Mouse (Mus musculus) limb, embryonic 12.5 days (tissue): ENCODE data around the gene Slc16a8. TPM values are rescaled to one million over a fixed set of nuclear protein-coding genes. Genes with fewer than 3 reads are reported as not detected.
"Not testable (repeated sequence)": the region's sequence is repeated elsewhere in the genome, so short reads cannot be mapped to it uniquely, and the experiment has no call there.

Source experiments
- ATAC-seq: fragments of 200-750 bp; cut with Nextera tagmentation; 2 replicates; pipeline ENCODE4 v1.8.0; 2017; ENCODE audit warnings: low read depth, moderate TSS enrichment; ENCODE audit not compliant: insufficient number of reproducible peaks, insufficient read depth, low FRiP score, low TSS enrichment
- H3K27ac ChIP-seq: fragments of 300-500 bp; sonication (generic); 2 replicates; pipeline ENCODE4 v1.5.1; 2016; ENCODE audit warnings: mild to moderate bottlenecking, moderate library complexity
- H3K27me3 ChIP-seq: fragments of 300-500 bp; sonication (generic); 2 replicates; pipeline ENCODE4 v1.6.1; 2016; ENCODE audit warnings: mild to moderate bottlenecking, moderate library complexity
- H3K36me3 ChIP-seq: fragments of 300-500 bp; sonication (generic); 2 replicates; pipeline ENCODE4 v1.6.1; 2016; ENCODE audit warnings: mild to moderate bottlenecking, moderate library complexity
- H3K4me1 ChIP-seq: fragments of 300-500 bp; sonication (generic); replicated peaks from 2 replicates; pipeline ENCODE4 v1.6.1; 2016
- H3K4me2 ChIP-seq: fragments of 300-500 bp; sonication (generic); 2 replicates; pipeline ENCODE4 v1.6.1; 2016; ENCODE audit warnings: mild to moderate bottlenecking, moderate library complexity
- H3K4me3 ChIP-seq: fragments of 300-500 bp; sonication (generic); replicated peaks from 2 replicates; pipeline ENCODE4 v1.5.1; 2016; ENCODE audit warnings: mild to moderate bottlenecking
- H3K9ac ChIP-seq: fragments of 300-500 bp; sonication (generic); replicated peaks from 2 replicates; pipeline ENCODE4 v1.6.1; 2016; ENCODE audit warnings: mild to moderate bottlenecking, moderate library complexity
- H3K9me3 ChIP-seq: fragments of 300-500 bp; sonication (generic); 2 replicates; pipeline ENCODE4 v1.6.1; 2016; ENCODE audit warnings: mild to moderate bottlenecking, moderate library complexity
- WGBS: fragments of 180-500 bp; shearing (Covaris S2); methylation state at CpG from one replicate; pipeline ENCODE4 v1.1.7; 2016; 5-methylcytosine and 5-hydroxymethylcytosine counted together
- polyA plus RNA-seq: library from polyadenylated mRNA; unstranded; fragments of >200 nt; fragmentation: Nextera tagmentation; extraction: Ambion mirVana; gene quantifications from 2 replicates; pipeline ENCODE4 v1.2.1, GENCODE M21; 2016

Slc16a8 gene
- polyA plus RNA-seq, 1 experiment from 2014 or later = 0.30 TPM

DNA sequence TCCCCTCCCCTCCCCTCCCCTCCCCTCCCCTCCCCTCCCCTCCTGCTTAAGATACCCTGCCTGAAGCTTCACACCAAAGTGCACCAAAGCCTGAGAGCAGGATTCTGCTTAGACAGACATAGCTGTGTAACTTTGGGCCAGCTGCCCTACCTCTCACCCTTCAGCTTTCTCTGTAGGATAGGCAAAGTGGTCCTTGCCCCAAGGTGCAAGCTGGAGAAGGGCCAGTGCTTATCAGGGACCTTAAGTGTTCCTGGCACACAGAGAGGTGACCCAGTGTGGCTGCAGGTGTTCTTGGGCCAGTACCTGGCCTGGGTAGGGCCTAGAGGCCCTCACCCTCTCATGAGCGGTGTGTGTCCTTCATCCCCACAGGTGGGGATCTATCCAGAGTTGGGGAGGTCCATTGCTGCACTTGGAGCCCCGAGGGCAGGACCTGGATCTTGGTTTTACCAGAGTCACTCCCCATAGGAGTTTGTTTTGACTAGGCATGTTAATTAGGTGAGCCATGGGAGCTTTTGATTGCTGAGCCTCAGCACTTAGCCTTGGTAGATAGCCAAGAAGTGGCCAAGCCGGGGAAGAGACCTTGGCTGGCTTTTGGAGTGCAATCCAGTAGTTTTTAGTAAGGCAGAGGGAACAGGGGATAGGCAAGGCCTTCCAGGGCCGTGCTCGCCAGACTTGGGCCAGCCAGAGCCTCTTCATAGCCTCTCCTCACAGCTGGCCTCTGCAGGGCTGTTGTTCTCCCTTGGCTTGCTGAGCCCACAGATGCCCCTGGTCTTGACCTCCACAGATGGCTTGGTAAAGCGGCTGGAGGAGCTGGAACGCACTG is 10.3 kb downstream of the Slc16a8 start:
- Histone ChIP-seq H3K4me2 (no peak overlapping the region), H3K36me3 (peaks cover 81% of the 10 kb centered on the region), H3K4me1 (peaks cover 5% of the 10 kb centered on the region; the same call in 1 of the 2 replicates), H3K27ac (0 out of 2 replicates have a peak overlapping the region, but pooled peaks have one; percentile 59), H3K4me3 (no peak overlapping the region), H3K9me3 (no peaks in the 10 kb centered on the region), H3K9ac (0 out of 2 replicates have a peak overlapping the region, but pooled peaks have one; percentile 24), H3K27me3 (no peaks in the 10 kb centered on the region)
- no peak for ATAC-seq
- WGBS = 75% methylated on average over 7 of the region's 7 CpGs

DNA sequence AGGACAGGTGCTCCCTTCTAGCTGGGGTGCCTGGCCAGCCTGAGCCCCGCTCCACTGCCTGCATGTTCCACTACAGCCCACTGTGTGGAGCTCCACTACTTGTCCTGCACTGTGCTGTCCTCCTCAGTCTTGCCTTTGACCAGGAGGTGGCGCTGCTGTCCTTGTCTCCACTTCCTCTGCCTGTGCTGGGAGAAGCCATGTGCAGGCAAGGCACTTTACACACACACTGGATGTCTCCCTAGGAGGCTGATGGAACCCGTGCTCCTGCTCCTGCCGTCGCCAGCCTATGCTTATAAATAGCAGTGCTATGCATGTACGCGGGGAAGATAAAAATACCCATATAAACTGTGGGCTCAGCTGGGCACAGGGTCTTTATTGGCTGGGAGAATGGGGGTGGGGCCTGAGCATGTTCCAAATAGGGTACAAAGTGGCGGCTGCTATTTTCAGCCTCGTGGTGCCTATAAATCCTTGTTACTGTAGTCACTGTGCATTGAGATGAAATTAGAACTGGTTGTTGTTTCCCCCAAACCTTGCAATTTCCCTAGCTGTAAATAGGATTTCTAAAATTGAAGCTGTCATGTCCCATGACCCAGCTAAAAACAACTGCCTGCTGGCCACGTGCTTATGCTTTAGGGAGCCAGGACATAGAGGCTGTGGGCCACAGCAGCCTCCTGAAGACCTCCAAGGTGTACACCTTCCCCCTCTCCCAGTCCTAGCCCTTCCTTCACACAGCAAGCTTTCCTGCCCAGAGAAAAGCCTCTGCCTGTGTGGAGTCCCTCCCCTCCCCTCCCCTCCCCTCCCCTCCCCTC is 11.1 kb downstream of the Slc16a8 start:
- H3K27ac ChIP-seq = peak overlapping the region; percentile 41; the same call in 1 of the 2 replicates
- no peak overlapping the region for H3K9ac ChIP-seq
- H3K4me1 ChIP-seq = peaks cover 5% of the 10 kb centered on the region; the same call in 1 of the 2 replicates
- H3K4me2 ChIP-seq = peak overlapping the region; percentile 11; the same call in 1 of the 2 replicates
- ATAC-seq = peak; percentile 96
- no peaks in the 10 kb centered on the region for H3K9me3 ChIP-seq
- H3K27me3 ChIP-seq = no peaks in the 10 kb centered on the region
- H3K36me3 ChIP-seq = peaks cover 81% of the 10 kb centered on the region
- no peak overlapping the region for H3K4me3 ChIP-seq
- WGBS = 13% methylated on average over 10 of the region's 10 CpGs

DNA sequence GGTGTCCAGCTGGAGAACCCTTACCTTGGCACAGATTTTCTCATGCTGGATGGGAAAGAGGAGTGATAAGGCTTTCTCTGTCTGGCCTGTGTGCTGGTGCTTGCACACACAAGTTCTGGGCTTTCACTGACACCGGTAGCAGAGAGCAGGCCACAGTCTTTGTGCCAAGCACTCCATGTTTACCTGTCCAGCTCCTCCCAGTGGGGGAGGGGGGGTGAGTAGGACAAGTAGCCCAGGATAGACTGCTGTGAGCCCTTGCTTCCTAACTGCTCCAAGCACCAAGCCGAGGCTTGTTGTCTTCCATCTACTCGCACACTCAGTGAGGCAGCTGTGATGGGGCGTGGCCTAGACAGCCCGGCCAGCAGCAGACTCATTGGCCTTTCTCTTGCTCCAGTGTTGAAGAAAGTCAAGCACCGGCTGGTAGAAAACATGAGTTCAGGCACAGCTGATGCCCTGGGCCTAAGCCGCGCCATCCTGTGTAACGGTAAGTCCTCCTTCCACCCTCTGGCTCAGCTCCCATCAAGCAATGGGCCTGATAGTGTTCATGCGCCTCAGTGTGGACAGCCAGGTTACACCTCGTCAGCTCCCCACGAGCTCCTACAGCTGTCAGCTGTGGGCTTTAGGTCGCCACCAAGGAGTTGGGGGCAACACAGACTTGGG is 11.9 kb downstream of the Slc16a8 start:
- peaks cover 81% of the 10 kb centered on the region for H3K36me3 ChIP-seq

DNA sequence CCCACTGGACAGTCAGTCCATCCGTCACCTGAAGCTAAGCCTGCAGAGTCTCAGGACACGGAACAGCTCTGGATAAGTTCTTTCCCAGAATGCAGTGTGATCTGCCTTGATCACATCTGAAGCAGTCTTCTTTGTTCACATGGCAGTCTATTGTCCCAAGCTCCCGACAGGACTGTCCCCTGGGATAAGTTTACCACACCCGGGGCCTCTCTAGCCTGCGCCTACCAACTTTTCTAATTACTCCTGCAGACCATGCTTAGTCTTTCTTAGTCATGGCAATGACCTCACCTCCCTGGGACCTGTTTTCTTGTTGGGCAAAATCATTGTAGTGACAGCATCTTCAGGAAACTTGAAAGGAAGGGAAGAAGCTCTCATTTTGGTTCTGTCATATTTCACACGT is 16.5 kb downstream of the Slc16a8 start:
- no peaks in the 10 kb centered on the region for H3K27me3 ChIP-seq
- H3K27ac ChIP-seq = no peak overlapping the region
- H3K4me2 ChIP-seq = no peak overlapping the region
- peaks cover 88% of the 10 kb centered on the region for H3K36me3 ChIP-seq
- 90% methylated on average over 6 of the region's 6 CpGs for WGBS
- no peaks in the 10 kb centered on the region for H3K9me3 ChIP-seq
- H3K9ac ChIP-seq = no peak overlapping the region
- no peak overlapping the region for H3K4me3 ChIP-seq
- H3K4me1 ChIP-seq = no peaks in the 10 kb centered on the region; the same call in 1 of the 2 replicates
- ATAC-seq = no peak

More for the DNA sequence above, 11.9 kb downstream of the Slc16a8 start:
- H3K4me3 ChIP-seq = no peak overlapping the region
- no peaks in the 10 kb centered on the region for H3K27me3 ChIP-seq
- no peak overlapping the region for H3K4me2 ChIP-seq
- H3K4me1 ChIP-seq = peaks cover 5% of the 10 kb centered on the region; the same call in 1 of the 2 replicates
- WGBS = 77% methylated on average over 13 of the region's 13 CpGs
- no peak overlapping the region for H3K27ac ChIP-seq
- H3K9ac ChIP-seq = no peak overlapping the region
- ATAC-seq = no peak; the same call in 1 of the 2 replicates
- no peaks in the 10 kb centered on the region for H3K9me3 ChIP-seq

DNA sequence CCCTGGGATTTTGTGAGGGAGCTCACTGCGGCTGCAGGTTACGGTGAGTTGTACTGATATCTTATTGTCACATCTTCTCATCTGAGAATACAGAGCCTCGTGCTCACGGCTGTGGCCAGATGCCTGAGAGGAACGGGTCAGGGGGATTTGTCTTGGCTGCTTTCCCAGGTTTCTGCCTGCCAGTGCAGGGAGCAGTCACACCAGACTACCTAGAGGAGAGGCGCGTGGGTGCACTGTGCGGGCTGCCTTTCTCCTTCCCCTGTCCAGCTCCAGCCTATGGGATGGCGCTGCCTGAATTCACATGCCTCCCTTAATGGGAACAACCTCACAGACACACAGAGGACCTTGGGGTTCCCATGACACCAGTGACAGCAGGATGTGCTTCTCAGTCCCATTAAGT is 19.3 kb downstream of the Slc16a8 start:
- ATAC-seq = no peak
- WGBS = 91% methylated on average over 9 of the region's 9 CpGs
- Histone ChIP-seq H3K4me1 (peaks cover 5% of the 10 kb centered on the region; the same call in 1 of the 2 replicates), H3K9ac (no peak overlapping the region), H3K27ac (no peak overlapping the region), H3K36me3 (peaks cover 88% of the 10 kb centered on the region), H3K9me3 (no peaks in the 10 kb centered on the region), H3K4me2 (no peak overlapping the region), H3K4me3 (no peak overlapping the region), H3K27me3 (no peaks in the 10 kb centered on the region)

DNA sequence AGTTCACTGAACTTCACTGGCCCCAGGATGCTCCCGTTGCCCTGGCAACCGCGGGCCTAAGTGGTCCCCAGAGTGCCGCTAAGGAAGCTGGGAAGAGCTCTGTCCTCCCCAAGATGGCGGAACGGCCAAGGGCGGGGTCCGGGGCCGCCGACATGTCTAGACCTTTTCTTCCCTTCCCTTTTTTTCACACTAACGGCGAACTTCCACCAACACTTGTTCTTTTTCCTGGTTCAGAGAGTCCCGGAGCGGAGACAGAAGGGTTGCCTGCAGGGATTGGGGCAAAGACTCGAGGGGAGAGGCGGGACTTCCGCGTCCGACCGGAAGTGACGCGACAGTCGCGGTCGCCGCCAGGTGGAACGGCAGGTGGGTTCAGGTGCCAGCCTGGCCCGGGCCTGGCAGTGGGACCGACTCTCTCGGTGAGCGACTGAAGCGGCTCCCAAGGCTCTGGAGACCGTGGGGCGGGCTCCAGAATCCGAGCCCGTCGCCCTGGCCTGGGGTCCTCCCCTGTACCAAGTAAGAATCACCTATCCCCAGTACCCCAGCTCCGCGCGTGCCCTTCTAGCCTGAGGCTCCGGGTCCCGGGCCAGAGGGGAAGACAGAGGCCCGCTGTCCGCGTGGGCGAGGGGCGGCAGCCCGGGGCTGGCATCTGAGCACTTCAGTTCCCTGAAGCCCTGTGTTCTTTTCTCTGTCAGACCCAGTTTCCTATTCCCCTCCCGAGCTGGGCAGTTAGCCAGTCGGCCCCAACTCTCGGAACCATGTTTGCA is 25.3 kb downstream of the Slc16a8 start, which contains the start of the genes Pick1 and Gm49486:
Pick1 (plus strand) TSS at position 116 of the 764 bp plus-strand sequence.
Gm49486 (plus strand) TSS at position 334 of the 764 bp plus-strand sequence.
- peaks cover 29% of the 10 kb centered on the region for H3K36me3 ChIP-seq
- H3K4me1 ChIP-seq = peaks cover 20% of the 10 kb centered on the region
- 2% methylated on average over 50 of the region's 51 CpGs for WGBS

GRCm38 (mm10) chr15:79225780-79226179 is 28.8 kb downstream of the Slc16a8 start:
- H3K9ac ChIP-seq, H3K27ac ChIP-seq, H3K27me3 ChIP-seq, H3K9me3 ChIP-seq, H3K4me3 ChIP-seq, H3K36me3 ChIP-seq, ATAC-seq, H3K4me2 ChIP-seq: not testable (repeated sequence)
- H3K4me1 ChIP-seq = peaks cover 24% of the 10 kb centered on the region
- 71% methylated on average over 2 of the region's 2 CpGs for WGBS

More for the DNA sequence above, 25.3 kb downstream of the Slc16a8 start, which contains the start of the genes Pick1 and Gm49486:
- Histone ChIP-seq H3K4me3 (peak within 1 kb of the TSS; percentile 84), H3K9ac (peak within 1 kb of the TSS; percentile 78), H3K27me3 (no peaks in the 10 kb centered on the region), H3K4me2 (peak within 1 kb of the TSS; percentile 88), H3K27ac (peak within 1 kb of the TSS; percentile 96), H3K9me3 (no peaks in the 10 kb centered on the region)
- peak; percentile 66; the same call in 1 of the 2 replicates for ATAC-seq

GRCm38 (mm10) chr15:79224685-79225084 is 29.9 kb downstream of the Slc16a8 start:
- Histone ChIP-seq H3K9me3 (no peaks in the 10 kb centered on the region), H3K27ac (no peak overlapping the region), H3K4me1 (peaks cover 13% of the 10 kb centered on the region), H3K9ac (no peak overlapping the region), H3K36me3 (no peaks in the 10 kb centered on the region), H3K4me2 (no peak overlapping the region), H3K4me3 (no peak overlapping the region), H3K27me3 (peaks cover 5% of the 10 kb centered on the region)
- WGBS = 18% methylated on average over 5 of the region's 5 CpGs
- peak; percentile 39; the same call in 1 of the 2 replicates for ATAC-seq

- Histone ChIP-seq H3K27ac (no peak overlapping the region), H3K4me3 (no peak overlapping the region), H3K9ac (no peak overlapping the region), H3K4me1 (peaks cover 9% of the 10 kb centered on the region), H3K27me3 (peaks cover 5% of the 10 kb centered on the region), H3K9me3 (no peaks in the 10 kb centered on the region), H3K36me3 (no peaks in the 10 kb centered on the region), H3K4me2 (no peak overlapping the region)
- no peak for ATAC-seq
- 8% methylated on average over 5 of the region's 5 CpGs for WGBS
Observed at GRCm38 (mm10) chr15:79223641-79224040, 30.9 kb downstream of the Slc16a8 start.

DNA sequence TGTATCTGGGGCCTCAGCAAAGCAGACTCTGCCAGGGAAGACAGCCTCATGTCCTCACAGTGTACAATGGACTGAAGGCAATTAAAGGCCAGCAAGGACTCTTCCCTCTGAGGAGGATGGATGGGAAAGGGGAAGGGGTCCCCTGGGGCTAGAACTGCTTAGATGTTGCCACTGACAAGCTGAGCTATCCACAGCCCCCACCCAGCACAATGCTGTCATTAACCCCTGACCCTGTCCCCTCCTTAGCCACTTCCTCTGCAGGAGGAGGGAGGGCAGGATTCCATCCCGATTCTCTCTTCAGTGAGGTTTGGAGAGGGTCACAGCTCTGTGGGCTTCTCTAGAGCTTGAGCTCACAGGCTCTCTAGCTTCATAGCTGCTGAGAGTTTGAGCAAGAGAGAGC is 35.0 kb downstream of the Slc16a8 start:
- Histone ChIP-seq H3K27ac (no peak overlapping the region), H3K27me3 (peaks cover 5% of the 10 kb centered on the region), H3K9ac (no peak overlapping the region; the same call in 1 of the 2 replicates), H3K36me3 (no peaks in the 10 kb centered on the region), H3K9me3 (no peaks in the 10 kb centered on the region), H3K4me3 (no peak overlapping the region), H3K4me1 (0 out of 2 replicates have a peak, but pooled peaks cover 4% of the 10 kb centered on the region), H3K4me2 (no peak overlapping the region)
- WGBS = 0% methylated on average over 1 of the region's 1 CpGs
- no peak for ATAC-seq
